Mouse (Mus musculus) spleen, postnatal 14 days (tissue): ENCODE measurements around the gene Fhod1.

Source experiments
- DNase-seq, 2 experiments: peaks; one replicate each; pipeline ENCODE4 v3.0.0; 2021 to 2022; ENCODE audit warnings: low spot score in 2 of 2

The Fhod1 gene

GRCm38 (mm10) chr8:105318662-105319190 lies 29.0 kb downstream of the Fhod1 start:
- no peak for DNase-seq

DNA sequence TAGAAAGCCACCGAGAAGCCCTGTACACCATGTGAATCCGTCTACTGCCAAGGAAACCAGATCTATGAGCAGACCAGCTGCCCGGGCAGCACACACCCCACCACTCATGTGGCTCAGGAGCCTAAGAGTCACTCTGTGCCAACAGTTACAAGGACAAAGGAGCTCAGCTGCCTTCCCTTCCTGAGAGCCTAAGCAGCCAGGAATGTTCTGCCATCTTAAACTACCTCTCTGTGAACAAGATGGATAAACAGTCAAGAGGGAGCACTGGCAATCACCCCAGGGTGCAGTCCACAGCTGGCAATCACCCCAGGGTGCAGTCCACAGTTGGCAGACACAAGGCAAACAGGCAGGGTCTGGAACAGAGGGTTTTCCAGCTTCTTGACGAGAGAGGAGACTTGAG lies 29.8 kb downstream of the Fhod1 start:
- no peak for DNase-seq

- DNase-seq: no peak
These were observed 32.5 kb downstream of the Fhod1 start for GRCm38 (mm10) chr8:105315073-105315769.

DNA sequence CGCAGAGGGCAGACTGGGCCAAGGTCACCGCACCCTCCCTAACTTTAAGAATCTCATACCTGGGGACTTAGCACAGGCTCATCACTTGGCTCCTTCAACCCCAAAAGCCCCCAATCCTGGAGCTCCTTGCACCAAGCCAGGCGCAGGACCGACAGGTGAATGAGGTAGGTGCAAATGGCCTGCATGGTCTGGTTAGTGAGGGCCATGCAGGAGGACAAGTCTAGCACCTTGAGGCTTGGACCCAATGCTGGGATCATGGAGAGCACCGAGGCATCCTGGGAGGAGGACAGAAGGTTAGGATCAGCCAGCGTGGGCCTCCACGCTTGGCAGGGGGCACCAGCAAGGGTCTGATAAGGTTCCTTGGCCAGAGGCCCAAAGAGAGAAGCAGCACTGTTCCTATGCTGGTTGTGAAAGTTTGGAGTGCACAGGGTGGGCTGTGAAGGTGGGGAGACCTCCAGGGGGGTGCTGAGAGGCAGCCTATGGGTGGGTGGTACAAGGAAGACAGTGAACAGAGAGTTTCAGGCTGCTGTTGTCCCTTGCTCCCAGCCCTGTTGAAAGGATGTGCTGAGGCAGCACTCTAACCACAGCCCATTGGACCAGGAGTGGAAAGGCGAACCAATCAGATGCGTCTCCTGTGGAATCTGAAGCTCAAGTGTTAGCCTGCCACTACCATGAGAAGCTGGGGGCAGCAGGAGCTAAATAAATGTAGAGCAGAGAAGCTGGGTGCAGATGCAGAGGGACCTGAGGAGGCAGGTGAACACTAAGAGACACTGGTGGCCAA lies 33.9 kb downstream of the Fhod1 start:
- no peak for DNase-seq

- DNase-seq: no peak
These were observed 34.8 kb downstream of the Fhod1 start for GRCm38 (mm10) chr8:105312891-105313481.

DNA sequence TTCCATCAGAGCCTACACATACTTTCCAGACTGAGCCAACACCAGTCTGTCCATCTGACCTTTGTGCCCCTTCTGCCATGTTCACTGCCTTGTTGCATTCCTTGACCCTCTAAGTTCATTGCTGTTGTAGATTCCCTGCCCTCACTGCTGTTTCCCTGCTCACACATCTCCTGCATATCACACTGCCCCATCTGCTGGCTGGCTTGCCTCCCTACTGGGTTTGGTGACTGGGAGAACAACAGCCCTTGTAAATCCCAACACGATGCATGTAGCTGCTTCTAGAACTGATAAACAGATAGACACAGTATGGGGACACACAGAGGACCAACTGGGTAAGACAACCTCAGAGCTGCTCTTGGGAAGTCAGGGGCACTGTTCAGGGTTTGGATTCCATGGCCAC lies 36.0 kb downstream of the Fhod1 start:
- no peak for DNase-seq

DNA sequence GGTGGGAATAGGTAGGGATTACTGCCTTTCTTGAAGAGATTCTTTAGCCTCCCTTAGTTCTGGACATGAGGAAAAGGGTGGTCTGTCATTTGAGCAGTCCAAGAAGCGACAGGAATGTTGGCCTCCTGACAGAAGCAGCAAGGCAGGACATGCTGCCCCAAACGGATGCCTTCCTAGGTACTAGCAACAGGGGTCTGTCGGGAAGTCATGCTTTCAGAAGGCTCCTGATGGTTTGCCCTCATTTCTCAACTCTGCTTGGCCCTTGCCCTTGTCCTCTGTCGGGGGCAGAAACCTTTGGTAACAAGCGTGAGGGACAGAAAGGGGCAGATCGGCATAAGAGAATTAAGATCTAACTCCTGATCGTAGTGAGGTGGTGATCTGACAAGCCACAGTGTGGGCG lies 37.6 kb downstream of the Fhod1 start:
- no peak for DNase-seq

GRCm38 (mm10) chr8:105309142-105309847 lies 38.5 kb downstream of the Fhod1 start:
- DNase-seq: no peak

DNA sequence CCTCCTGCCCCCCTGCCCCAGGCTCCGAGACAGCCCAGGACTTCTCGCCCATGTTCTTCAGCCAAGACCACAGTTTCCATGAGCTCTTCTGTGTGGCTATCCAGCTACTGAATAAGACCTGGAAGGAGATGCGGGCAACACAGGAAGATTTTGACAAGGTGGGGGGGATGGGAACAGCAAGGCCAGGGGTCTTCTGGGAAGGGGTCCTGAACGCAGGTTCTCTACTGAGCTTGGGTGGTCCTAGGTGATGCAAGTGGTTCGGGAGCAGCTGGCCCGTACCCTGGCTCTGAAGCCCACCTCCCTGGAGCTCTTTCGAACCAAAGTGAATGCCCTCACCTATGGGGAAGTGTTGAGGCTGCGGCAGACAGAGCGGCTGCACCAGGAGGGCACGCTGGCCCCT lies 39.3 kb downstream of the Fhod1 start:
- no peak for DNase-seq

GRCm38 (mm10) chr8:105307670-105308069 lies 40.1 kb downstream of the Fhod1 start:
- DNase-seq: no peak

GRCm38 (mm10) chr8:105306146-105306691 lies 41.5 kb downstream of the Fhod1 start:
- no peak for DNase-seq

DNA sequence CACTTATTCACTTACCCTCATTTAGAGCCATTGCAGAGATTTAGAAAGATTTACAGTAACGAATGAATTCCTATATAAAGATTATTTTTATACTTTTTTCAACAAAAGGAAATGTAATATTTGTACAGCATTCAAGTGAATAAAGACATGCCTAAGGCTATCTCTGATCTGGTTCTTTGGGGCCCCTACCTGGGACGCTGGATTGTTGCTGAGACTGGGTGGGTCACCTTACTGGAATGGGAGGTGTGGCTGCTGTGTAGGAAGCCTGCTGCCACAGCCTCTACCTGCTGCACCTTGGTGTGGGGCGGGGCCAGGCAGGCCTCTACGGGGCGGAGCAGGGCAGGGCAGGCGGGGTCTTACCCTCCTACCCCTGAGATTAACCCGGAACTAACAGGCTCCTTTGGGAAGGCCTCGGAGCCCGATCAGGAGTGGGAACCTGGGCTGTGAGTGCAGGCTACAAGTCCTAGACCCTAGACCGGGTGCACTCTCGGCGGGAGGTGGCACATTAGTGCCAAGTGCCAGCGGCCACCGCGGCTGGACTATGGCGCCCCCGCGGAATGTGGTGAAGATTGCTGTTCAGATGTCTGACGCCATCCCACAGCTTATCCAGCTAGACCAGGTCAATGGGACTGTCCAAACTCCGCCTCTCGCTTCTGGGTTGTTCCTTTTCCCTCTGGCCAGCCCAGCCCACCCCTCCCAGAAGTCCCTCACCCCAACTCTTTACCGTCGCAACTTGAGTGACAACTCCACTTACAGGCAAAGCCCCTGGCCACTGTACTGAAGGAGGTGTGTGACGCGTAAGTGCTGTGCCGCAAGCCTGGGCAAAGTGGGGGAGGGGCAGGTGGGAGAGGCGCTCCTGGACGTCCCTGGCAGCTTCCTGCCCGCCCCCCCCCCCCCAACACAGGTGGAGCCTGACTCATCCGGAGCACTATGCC lies 42.3 kb downstream of the Fhod1 start, which contains the start of gene Elmo3:
TSS of gene Elmo3 (plus strand) at position 391 of the 935 bp plus-strand sequence.
- no peak for DNase-seq

DNA sequence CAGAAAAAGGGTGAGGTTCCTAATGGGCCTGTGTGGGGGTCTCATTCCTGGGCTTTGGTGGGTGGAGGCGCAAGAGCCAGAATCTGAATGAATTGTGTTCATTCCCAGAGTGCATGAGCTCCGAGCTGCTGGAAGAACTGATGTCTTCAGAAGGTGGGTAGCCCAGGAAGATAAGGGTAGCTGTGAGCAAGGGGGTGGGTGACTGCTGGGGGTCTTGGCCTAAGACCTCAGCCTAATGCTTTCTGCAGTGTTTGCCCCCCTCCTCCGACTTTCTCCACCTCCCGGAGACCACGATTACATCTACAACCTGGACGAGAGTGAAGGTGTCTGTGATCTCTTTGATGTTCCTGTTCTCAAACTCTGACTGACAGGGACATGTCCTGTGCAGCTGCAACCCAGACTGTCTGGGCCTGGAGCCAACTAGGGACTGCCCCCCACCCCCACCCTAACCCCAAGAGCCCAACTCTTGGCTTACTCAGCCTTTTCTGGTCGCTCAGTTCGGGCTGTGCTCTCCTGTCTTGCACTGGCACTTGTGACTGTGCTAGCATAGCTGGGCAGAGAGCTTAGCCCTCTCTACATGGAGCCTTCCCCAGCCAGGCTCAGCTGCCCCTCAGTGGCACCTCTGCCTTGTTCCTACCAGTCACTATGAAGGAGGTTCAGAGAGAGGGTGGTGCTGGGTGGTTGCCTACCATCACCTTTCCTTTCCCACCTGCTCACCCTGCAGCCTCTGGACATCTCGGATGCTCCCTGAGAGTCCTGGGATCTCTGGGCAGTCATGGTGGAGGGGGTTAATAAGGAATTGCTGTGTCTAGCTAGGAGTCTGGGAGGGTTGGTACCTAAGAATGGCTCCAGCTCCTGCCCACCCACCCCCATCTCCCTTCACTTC lies 43.2 kb downstream of the Fhod1 start:
- DNase-seq: no peak

- no peak for DNase-seq
These were observed 43.9 kb downstream of the Fhod1 start for GRCm38 (mm10) chr8:105303874-105304273.

DNA sequence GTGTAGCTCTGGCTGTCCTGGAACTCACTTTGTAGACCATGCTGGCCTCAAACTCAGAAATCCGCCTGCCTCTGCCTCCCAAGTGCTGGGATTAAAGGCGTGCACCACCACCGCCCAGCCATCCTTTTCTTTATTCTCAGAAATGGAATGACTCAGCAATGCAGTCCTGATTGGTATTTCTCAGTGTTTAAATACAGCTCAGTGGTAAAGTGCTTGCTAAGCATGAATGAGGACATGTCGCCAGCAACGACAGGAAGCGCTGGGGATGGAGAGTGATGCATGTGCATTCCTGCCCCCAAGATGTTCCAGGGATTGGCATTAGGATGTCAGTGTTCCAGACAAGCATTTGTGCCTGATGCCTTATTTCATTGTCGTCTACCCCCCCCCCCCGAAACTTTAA lies 44.4 kb downstream of the Fhod1 start:
- no peak for DNase-seq

DNA sequence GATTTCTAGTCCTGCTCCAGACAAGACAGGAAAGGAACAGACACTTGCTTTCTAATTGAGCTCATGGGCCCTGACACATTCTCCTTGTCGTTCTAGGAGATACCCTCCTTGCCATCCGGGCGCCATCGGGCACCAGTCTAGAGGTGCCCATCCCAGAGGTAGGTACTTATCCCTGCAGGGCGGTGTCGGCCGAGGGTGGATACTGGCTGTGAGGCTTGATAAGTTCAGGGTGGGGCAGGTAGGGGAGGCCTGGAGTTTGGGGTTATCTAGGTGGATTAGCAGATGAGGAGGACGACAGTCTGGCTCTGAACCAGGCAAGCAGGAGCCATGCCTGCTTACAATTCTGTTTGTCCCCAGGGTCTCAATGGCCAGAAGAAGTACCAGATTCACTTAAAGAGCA lies 47.8 kb downstream of the Fhod1 start:
- peak; percentile 67 to 72 for DNase-seq

GRCm38 (mm10) chr8:105298351-105299252 lies 49.2 kb downstream of the Fhod1 start:
- DNase-seq: no peak

- DNase-seq: peak; percentile 83 to 89
These were observed 50.1 kb downstream of the Fhod1 start, which contains the start of gene E2f4 for GRCm38 (mm10) chr8:105297511-105298192. Gene E2f4 (plus strand): TSS chr8:105297663.
